Comparison of ENCODE assay signal across 8 mouse cellular contexts in the genomic region with DNA sequence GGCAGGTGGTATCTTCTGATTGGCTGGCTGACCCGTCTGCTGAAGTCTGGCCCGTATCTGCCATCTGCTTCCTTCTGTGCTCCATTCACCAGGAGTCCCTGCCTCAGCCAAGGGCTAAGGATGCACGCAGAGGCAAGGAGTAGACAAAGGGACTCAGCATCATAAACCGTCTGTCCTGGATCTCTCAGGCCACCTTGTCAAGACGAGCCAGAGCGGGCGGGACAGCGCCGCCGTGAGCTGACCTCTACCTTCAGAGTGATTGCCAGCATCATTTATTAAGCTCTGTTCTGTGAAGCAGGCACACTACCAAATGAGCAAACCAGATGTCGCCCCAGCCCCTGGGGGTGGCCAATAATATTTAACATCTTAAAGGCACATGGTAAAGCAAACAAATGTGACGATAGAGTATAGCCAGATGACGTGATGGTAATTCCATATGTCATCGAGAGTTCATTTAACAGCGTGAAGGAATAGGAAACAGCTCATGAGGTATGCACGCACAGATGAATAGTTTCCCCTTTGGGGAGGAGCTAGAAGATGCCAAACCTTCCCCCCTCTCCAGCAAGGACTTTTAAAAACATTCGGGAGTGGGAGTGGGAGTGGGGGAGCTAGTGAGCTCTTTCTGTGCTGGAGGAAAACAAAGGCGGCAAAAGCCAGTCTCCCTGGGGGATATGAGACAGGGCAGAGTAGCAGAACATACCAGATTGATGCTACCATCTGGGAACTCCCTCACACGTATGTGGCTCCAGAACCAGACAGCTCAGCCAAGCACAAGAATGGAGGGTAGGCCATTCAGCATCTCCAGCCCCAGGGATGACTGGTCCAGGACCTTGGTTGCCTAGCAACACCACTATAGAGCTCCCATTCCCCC.
DNase-seq lines count a peak whose midpoint lies in the region; ATAC-seq lines count a peak whose summit lies in the region.

No protein-coding gene starts in this region.

- DNase-seq in brain, embryonic 18.5 days (ENCODE audit: low read depth, low spot score) = peak; percentile 60
- DNase-seq in cerebellum, postnatal 25 days = peak; percentile 75 to 84
- DNase-seq in midbrain, embryonic 11.5 days (ENCODE audit: low spot score, missing footprints) = peak; percentile 91
- DNase-seq in lung, postnatal 4 days = no peak
- DNase-seq in kidney, adult 8-10 months = no peak
- DNase-seq in adrenal gland, adult 2 months = no peak

- H3K9ac ChIP-seq in hindbrain, embryonic 13.5 days = peak overlapping the region; percentile 59; the same call in 1 of the 2 replicates
- H3K9ac ChIP-seq in midbrain, embryonic 11.5 days (ENCODE audit: low read length) = no peak overlapping the region

- H3K27me3 ChIP-seq in hindbrain, embryonic 13.5 days = no peaks in the 10 kb centered on the region
- H3K27me3 ChIP-seq in midbrain, embryonic 11.5 days (ENCODE audit: control insufficient read depth, insufficient read depth, low read length) = no peaks in the 10 kb centered on the region

- no peak overlapping the region for H3K4me3 ChIP-seq in hindbrain, embryonic 13.5 days
- H3K4me3 ChIP-seq in midbrain, embryonic 11.5 days (ENCODE audit: low read depth, low read length) = no peak overlapping the region

- ATAC-seq in hindbrain, embryonic 13.5 days (ENCODE audit: low FRiP score) = peak; percentile 89
- ATAC-seq in midbrain, embryonic 11.5 days (ENCODE audit: low FRiP score) = peak; percentile 86
- no peak for ATAC-seq in activated CD4-positive, CD25-positive, alpha-beta regulatory T cell, adult 4 months

- 19% methylated on average over 19 of the region's 19 CpGs for WGBS in hindbrain, embryonic 13.5 days
- 68% methylated on average over 19 of the region's 19 CpGs for WGBS in midbrain, embryonic 11.5 days

- H3K27ac ChIP-seq in hindbrain, embryonic 13.5 days = peak overlapping the region; percentile 90
- peak overlapping the region; percentile 33 for H3K27ac ChIP-seq in midbrain, embryonic 11.5 days (ENCODE audit: low read depth, low read length)

- peaks cover 17% of the 10 kb centered on the region for H3K36me3 ChIP-seq in hindbrain, embryonic 13.5 days
- H3K36me3 ChIP-seq in midbrain, embryonic 11.5 days (ENCODE audit: control insufficient read depth, insufficient read depth, low read length) = peaks cover 1% of the 10 kb centered on the region; the same call in 1 of the 2 replicates

- H3K4me1 ChIP-seq in hindbrain, embryonic 13.5 days (replicated peaks) = peaks cover 74% of the 10 kb centered on the region
- H3K4me1 ChIP-seq in midbrain, embryonic 11.5 days (ENCODE audit: control insufficient read depth, insufficient read depth, low read length) = peaks cover 13% of the 10 kb centered on the region

- peak overlapping the region; percentile 34 for H3K4me2 ChIP-seq in hindbrain, embryonic 13.5 days
- H3K4me2 ChIP-seq in midbrain, embryonic 11.5 days = no peak overlapping the region

- H3K9me3 ChIP-seq in hindbrain, embryonic 13.5 days = no peaks in the 10 kb centered on the region
- H3K9me3 ChIP-seq in midbrain, embryonic 11.5 days (ENCODE audit: control insufficient read depth, low read length) = no peaks in the 10 kb centered on the region

Comparison
In these comparisons a context has a peak if more than half of its experiments do, and no peak if none do; other contexts are left out.
1. DNase-seq: peak in brain, embryonic 18.5 days (single experiment), cerebellum, postnatal 25 days (2 of 2) and midbrain, embryonic 11.5 days (single experiment); none in lung, postnatal 4 days (0 of 2), kidney, adult 8-10 months (0 of 2) and adrenal gland, adult 2 months (single experiment).